13 mouse cellular contexts compared by ENCODE assay signal in the genomic region with DNA sequence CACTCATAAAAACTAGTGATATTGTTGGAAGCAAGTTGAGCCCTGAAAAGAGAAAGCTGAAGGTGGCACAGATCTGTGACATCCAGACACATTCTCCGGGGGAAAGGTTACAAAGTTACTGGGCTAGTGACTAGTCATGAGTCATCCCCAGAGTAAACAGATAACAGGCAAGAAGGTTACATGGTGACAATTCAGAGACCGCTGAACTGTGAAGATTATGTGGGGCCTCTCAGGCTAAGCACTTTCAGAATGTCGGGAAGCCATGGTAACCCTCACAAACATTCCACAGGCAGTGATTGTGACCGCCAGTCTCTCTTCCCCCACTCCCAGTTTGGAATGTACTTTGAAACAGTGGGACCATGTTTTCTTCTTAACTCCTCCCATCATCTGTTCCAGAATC. TPM values are rescaled to one million over a fixed set of nuclear protein-coding genes. Genes with fewer than 3 reads are reported as not detected.
DNase-seq lines count a peak whose midpoint lies in the region; ATAC-seq and TF ChIP-seq lines count a peak whose summit lies in the region.
"Had no signal": no experiment of that assay in that cellular context is flagged by ENCODE, and none has a peak within 500 bp of the region (broad histone marks: within the 10 kb centered on the region; RNA-seq: fewer than 3 reads in every experiment).

No protein-coding gene starts in this region.

- no peak overlapping the region for H3K4me3 ChIP-seq in heart, embryonic 10.5 days
- H3K4me3 ChIP-seq in testis, adult 2 months (ENCODE audit: control insufficient read depth, low read depth, low read length), result peak overlapping the region; percentile 86; the same call in 1 of the 2 replicates
- no peak overlapping the region for H3K4me3 ChIP-seq in liver, adult 2 months (ENCODE audit: insufficient read depth, low read depth, low read length)
- H3K4me3 ChIP-seq: embryonic facial prominence, embryonic 12.5 days had no signal

- WGBS in heart, embryonic 10.5 days, result 12% methylated on average over 4 of the region's 4 CpGs
- 23% methylated on average over 4 of the region's 4 CpGs for WGBS in liver, adult 2 months

- no peak overlapping the region for H3K9ac ChIP-seq in liver, adult 2 months (ENCODE audit: low read depth, low read length)
- H3K9ac ChIP-seq: embryonic facial prominence, embryonic 12.5 days had no signal

- peak; percentile 88 for DNase-seq in heart, embryonic 10.5 days (ENCODE audit: low spot score)
- no peak for DNase-seq in heart, postnatal 10 days
- DNase-seq in testis, postnatal 10 days (ENCODE audit: low spot score), result no peak
- peak; percentile 52 for DNase-seq in liver, adult 2 months (ENCODE audit: extremely low read depth, low read depth, low spot score)
- DNase-seq in yolk sac, embryonic 10.5 days (ENCODE audit: low spot score), result peak; percentile 82
- DNase-seq: left cerebral cortex, postnatal 4 days; retina, postnatal 1 day had no signal

- no peak for TF ChIP-seq CTCF in testis, adult 2 months (IDR thresholded peaks at IDR 0.05; ENCODE audit: control insufficient read depth, insufficient read depth, insufficient replicate concordance, low read depth, low read length)
- TF ChIP-seq CTCF in liver, adult 2 months (IDR thresholded peaks at IDR 0.05; ENCODE audit: low read depth, low read length), result no peak

- no peaks in the 10 kb centered on the region for H3K27me3 ChIP-seq in heart, embryonic 10.5 days (ENCODE audit: insufficient read depth, poor library complexity, severe bottlenecking)
- no peaks in the 10 kb centered on the region for H3K27me3 ChIP-seq in testis, adult 2 months (ENCODE audit: control insufficient read depth, insufficient read depth, low read length)
- no peaks in the 10 kb centered on the region for H3K27me3 ChIP-seq in liver, adult 2 months (ENCODE audit: control insufficient read depth, insufficient read depth, low read length)
- H3K27me3 ChIP-seq: embryonic facial prominence, embryonic 12.5 days had no signal

- no peaks in the 10 kb centered on the region for H3K36me3 ChIP-seq in heart, embryonic 10.5 days
- no peaks in the 10 kb centered on the region for H3K36me3 ChIP-seq in testis, adult 2 months (ENCODE audit: control insufficient read depth, insufficient read depth, low read length)
- no peaks in the 10 kb centered on the region for H3K36me3 ChIP-seq in liver, adult 2 months (ENCODE audit: control insufficient read depth, insufficient read depth, low read length)
- H3K36me3 ChIP-seq: embryonic facial prominence, embryonic 12.5 days had no signal

- no peaks in the 10 kb centered on the region for H3K79me2 ChIP-seq in liver, adult 2 months (ENCODE audit: control insufficient read depth, insufficient read depth, low read length)

- intact Hi-C loops in heart, postnatal 10 days (cut with DNase I), result no loop called here

- ATAC-seq in granulocyte monocyte progenitor cell, adult 5-6 weeks (replicated peaks; ENCODE audit: poor library complexity, severe bottlenecking), result no peak
- no peak for ATAC-seq in frontal cortex, adult (ENCODE audit: low TSS enrichment)
- ATAC-seq: hindbrain, postnatal 0 days; midbrain, embryonic 16.5 days had no signal

- peaks cover 51% of the 10 kb centered on the region for H3K4me1 ChIP-seq in heart, embryonic 10.5 days
- peaks cover 11% of the 10 kb centered on the region for H3K4me1 ChIP-seq in testis, adult 2 months (ENCODE audit: control insufficient read depth, insufficient read depth, low read length)
- no peaks in the 10 kb centered on the region; the same call in 1 of the 2 replicates for H3K4me1 ChIP-seq in liver, adult 2 months (ENCODE audit: control insufficient read depth, insufficient read depth, low read length)
- H3K4me1 ChIP-seq: embryonic facial prominence, embryonic 12.5 days had no signal

- peak overlapping the region; percentile 60 for H3K27ac ChIP-seq in heart, embryonic 10.5 days
- H3K27ac ChIP-seq in testis, adult 2 months (ENCODE audit: control insufficient read depth, insufficient read depth, low read depth, low read length), result no peak overlapping the region
- H3K27ac ChIP-seq in liver, adult 2 months (replicated peaks; ENCODE audit: insufficient read depth, low read depth, low read length), result no peak overlapping the region
- H3K27ac ChIP-seq: embryonic facial prominence, embryonic 12.5 days; hindbrain, postnatal 0 days had no signal

- TF ChIP-seq POLR2A in testis, adult 2 months (IDR thresholded peaks at IDR 0.05; ENCODE audit: control insufficient read depth, low read depth, low read length), result peak; percentile 39; the same call in 1 of the 2 replicates
- TF ChIP-seq POLR2A in liver, adult 2 months (IDR thresholded peaks at IDR 0.05; ENCODE audit: extremely low read depth, insufficient read depth, low read length), result no peak

- no peaks in the 10 kb centered on the region for H3K9me3 ChIP-seq in heart, embryonic 10.5 days
- H3K9me3 ChIP-seq: embryonic facial prominence, embryonic 12.5 days had no signal

RNA-seq across cellular contexts. Expression of a gene that starts 36.1 kb away (rescaled TPM):
- 25.3 and 27.0 TPM in 2 replicates for polyA plus RNA-seq in heart, embryonic 10.5 days (2016; fragmentation: Nextera tagmentation; extraction: Ambion mirVana)
- total RNA-seq in heart, postnatal 10 days (2021), result 1 to 10 TPM in 1 of 2 experiments, under 1 TPM in 1; 0.37 to 1.8 TPM
- 73.8 and 80.3 TPM in 2 replicates for polyA plus RNA-seq in testis, adult 2 months (2012; rRNA removed)
- total RNA-seq in liver, adult 2 months (2014; rRNA removed), result 0.37 TPM in 1 of 2 replicates, not detected in the other
- not detected in 2 replicates for polyA plus RNA-seq in liver, adult 2 months (2012; rRNA removed)
- total RNA-seq in granulocyte monocyte progenitor cell, adult 5-6 weeks (2014; fragmentation: Nextera tagmentation), result not detected in 2 replicates
- total RNA-seq in granulocyte monocyte progenitor cell, adult 5-6 weeks (2017), result not detected in 2 replicates

Comparison
In these comparisons a context has a peak if more than half of its experiments do, and no peak if none do; other contexts are left out.
1. DNase-seq: peak in heart, embryonic 10.5 days (single experiment), liver, adult 2 months (single experiment) and yolk sac, embryonic 10.5 days (single experiment); none in heart, postnatal 10 days (0 of 2) and testis, postnatal 10 days (single experiment).